Mouse (Mus musculus) bone marrow macrophage, adult 2 months (primary cell): ENCODE measurements around the gene Hexim1. TPM values are rescaled to one million over a fixed set of nuclear protein-coding genes. Genes with fewer than 3 reads are reported as not detected.

Source experiments
- H3K27ac ChIP-seq: 2 replicates; pipeline ENCODE4 v1.5.1; 2012; ENCODE audit warnings: low read depth, low read length; ENCODE audit not compliant: insufficient read depth
- H3K4me1 ChIP-seq: 2 replicates; pipeline ENCODE4 v1.6.1; 2012; ENCODE audit warnings: low read length; ENCODE audit not compliant: control insufficient read depth, insufficient read depth
- H3K4me3 ChIP-seq: 2 replicates; pipeline ENCODE4 v1.5.1; 2012; ENCODE audit warnings: mild to moderate bottlenecking, low read length, moderate library complexity; ENCODE audit not compliant: insufficient read depth
- CTCF ChIP-seq: IDR thresholded peaks from 2 replicates; pipeline ENCODE4 v1.5.1; 2012; ENCODE audit warnings: low read depth, mild to moderate bottlenecking, low read length, moderate library complexity
- POLR2A ChIP-seq: IDR thresholded peaks from 2 replicates; pipeline ENCODE4 v1.6.1; 2012; ENCODE audit warnings: mild to moderate bottlenecking, low read depth, low read length, borderline replicate concordance
- polyA plus RNA-seq: library from polyadenylated mRNA; stranded (reverse); fragments of >200 nt; gene quantifications from 2 replicates; pipeline ENCODE4 v1.2.4, GENCODE M21; 2012; ENCODE audit not compliant: missing spikeins, insufficient read depth, insufficient read length

Gene Hexim1
- polyA plus RNA-seq, 1 experiment, result 43.7 TPM

DNA sequence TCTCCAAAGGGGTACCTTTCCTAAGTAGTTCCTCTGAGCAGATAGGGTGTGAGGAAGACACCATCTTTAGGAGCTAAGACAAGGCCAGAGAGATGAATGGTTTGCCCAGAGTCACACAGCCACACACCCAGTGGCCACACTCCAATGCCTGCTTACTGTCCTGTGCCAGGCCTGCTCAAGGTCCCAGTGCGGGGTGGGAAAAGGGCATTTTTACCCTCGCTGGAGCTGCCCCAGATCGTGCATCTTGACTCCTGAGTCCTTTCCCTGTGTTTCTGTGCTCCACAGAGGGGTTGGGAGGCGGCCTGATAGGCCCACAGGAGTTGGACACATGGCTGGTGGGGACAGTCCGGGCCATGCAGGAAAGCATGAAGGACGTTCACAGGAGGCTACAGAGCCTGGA, 10.2 kb upstream of the Hexim1 start:
- no peak overlapping the region for H3K4me3 ChIP-seq
- H3K27ac ChIP-seq, result no peak overlapping the region
- TF ChIP-seq CTCF (no peak), POLR2A (no peak)
- H3K4me1 ChIP-seq, result peaks cover 7% of the 10 kb centered on the region

DNA sequence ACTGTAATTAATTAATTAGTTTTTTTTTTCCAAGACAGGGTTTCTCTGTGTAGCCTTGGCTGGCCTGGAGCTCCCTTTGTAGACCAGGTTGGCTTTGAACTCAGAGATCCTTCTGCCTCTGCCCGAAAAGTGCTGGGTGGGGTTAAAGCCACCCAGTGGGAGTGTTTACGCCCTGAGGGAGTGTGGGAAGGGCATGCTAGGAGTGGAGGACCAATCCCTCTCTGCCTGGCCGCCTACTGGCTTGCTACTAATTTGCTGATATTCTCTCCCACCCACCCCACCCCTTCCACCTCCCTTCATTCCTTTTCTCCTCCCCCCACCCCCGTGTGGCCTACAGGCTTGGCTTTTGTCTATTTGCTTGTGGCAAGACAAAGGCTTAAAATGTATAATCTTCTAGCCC, 9.6 kb upstream of the Hexim1 start:
- H3K4me1 ChIP-seq, result peaks cover 7% of the 10 kb centered on the region
- H3K4me3 ChIP-seq, result no peak overlapping the region
- TF ChIP-seq CTCF, result no peak
- no peak for TF ChIP-seq POLR2A
- H3K27ac ChIP-seq, result no peak overlapping the region

DNA sequence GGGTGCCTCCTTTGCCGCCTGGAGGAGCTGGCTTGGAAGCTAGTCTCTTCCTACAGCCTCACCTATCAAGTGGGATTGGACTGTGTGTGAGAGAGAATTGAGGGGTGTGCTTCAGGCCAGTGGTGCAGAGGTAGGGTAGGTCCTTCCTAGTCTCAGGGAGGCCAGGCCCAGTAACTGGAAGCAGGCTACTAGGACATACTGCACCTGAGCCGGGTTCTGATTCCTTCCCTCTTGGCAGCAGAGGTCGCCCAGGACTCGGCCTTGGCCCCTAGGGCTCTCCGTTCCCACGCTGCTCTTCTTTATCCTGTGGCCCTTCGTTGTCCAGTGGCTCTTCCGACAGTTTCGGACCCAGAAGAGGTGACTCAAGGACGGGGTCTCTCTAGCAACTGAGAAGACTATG, 4.7 kb upstream of the Hexim1 start:
- TF ChIP-seq POLR2A (no peak), CTCF (no peak)
- H3K27ac ChIP-seq, result no peak overlapping the region
- no peak overlapping the region for H3K4me3 ChIP-seq
- H3K4me1 ChIP-seq, result peaks cover 10% of the 10 kb centered on the region

DNA sequence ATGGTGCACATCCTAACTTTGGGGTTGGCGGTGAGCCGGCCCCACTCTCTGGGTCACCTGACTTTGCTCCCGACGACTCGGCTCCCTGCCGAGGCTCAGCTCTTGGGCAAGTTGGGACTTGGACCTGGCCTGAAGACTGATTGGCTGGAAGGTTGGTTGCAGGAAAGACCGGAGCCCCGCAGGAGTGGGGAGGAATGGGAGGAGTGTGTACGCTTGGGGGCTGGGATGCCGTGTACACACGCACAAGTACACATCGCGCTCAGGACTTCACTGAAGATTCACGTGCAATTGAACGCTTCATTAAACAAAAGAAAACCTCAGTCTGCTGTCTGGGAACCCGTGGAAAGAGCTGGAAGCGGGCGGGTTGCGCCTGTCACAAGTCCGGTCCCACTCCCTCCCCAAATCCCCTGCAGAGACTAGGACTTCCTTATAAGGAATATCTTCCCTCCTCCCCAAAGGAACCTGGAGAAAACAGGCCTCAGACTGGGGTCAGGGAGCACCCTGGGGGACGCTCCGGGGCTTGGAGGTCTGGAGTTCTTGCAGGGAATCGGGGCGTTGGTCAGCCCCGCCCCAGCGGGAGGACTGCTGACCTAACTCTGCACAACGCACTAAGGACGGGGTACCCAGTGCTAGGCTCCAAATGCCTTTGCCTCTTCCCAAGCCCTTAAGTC, 4.0 kb upstream of the Hexim1 start:
- TF ChIP-seq CTCF, result no peak
- TF ChIP-seq POLR2A, result no peak
- Histone ChIP-seq H3K4me3 (no peak overlapping the region), H3K4me1 (peaks cover 10% of the 10 kb centered on the region), H3K27ac (no peak overlapping the region)

DNA sequence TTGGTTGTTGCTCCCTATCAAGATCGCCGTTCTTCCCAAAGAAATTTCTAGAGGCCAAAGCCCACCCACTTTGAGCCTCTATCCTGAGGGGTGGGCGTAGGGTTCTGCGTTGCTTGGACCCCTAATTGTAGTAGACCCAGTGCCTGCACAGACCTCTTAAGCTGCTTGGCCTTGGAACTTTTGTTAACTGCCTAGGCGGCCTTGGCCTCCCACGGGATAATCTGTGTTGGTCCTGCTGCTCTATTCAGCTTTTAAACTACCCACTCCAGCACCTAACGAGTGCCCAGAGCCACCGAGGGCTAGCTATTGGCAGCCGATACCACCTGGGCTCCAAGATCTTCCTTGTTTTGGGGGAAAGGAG, 3.5 kb upstream of the Hexim1 start:
- Histone ChIP-seq H3K4me3 (no peak overlapping the region), H3K27ac (no peak overlapping the region), H3K4me1 (peaks cover 10% of the 10 kb centered on the region)
- TF ChIP-seq CTCF (no peak), POLR2A (no peak)

DNA sequence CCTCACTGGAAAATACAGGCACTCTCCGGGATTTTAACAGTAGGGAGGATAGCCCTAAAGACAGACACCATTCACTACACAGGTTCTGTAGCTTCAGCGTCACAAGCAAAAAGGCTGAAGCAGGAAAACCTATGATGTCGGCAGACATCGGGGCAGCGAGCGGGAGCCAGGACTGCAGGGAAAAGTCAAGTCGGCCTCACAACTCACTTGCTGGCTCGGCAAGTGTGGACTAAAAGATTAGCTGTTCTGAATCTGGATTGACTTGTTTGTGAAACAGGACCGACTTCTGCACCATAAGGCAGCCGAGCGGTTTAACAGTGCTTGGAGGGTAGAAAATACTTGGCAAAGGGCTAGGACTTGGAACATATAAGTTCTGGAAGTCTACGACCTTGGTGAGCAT, 3.0 kb upstream of the Hexim1 start:
- no peak overlapping the region for H3K4me3 ChIP-seq
- no peak overlapping the region for H3K27ac ChIP-seq
- H3K4me1 ChIP-seq, result peaks cover 10% of the 10 kb centered on the region
- TF ChIP-seq POLR2A, result no peak
- no peak for TF ChIP-seq CTCF

DNA sequence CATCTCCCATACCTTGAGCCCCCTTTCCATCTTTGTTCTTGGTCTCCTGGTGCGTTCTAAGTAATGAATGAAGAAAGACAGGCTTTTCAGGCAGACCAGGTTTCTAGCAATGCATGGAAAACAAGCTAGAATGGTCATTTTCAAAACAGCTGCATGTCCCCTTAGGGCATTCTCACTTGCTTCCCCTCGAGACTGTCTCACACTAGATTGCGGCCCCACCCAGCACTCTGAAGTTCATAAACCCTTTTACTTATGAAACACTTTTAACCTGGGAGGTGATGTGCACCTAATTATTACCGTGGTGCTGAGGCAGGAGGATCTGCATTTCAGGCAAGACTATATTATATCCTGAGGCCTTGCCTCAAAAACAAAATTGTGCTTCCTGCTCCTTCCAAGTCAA, 2.3 kb upstream of the Hexim1 start:
- H3K4me3 ChIP-seq, result no peak overlapping the region
- H3K27ac ChIP-seq, result no peak overlapping the region
- H3K4me1 ChIP-seq, result peaks cover 13% of the 10 kb centered on the region
- TF ChIP-seq POLR2A (no peak), CTCF (no peak)

DNA sequence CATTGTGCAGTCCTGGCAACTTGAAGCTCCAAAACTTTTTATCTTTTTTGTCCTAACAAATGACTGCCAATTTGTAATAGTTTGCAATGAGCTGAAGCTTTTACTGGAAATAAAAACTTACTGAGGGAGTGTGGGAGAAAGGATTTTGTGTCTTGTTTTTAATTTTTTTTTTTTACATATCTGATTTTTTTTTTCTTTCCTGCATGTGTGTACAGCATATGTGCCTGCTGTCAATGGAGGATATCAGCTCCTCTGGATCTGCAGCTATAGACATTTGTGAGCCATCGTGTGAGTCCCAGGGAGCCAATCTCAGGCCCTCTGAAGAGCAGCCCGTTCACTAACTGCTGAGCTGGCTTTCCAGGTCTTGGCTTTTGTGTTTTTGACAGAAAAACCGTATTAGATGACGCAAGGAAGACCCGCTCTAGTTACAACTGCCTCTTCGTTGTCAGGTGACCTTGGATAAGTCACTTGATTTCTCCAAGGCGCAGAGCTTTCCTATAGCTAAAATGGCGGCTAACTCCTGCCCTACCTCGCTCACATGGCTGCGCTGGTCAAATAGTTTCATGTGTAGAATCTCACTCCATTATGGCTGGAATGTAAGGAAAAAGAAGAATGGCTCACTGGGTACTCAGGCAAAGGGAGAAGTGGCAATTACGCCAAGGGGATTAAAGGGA, 1.6 kb upstream of the Hexim1 start:
- H3K27ac ChIP-seq, result peak overlapping the region; percentile 96
- H3K4me1 ChIP-seq, result peaks cover 11% of the 10 kb centered on the region
- TF ChIP-seq POLR2A (no peak), CTCF (no peak)

DNA sequence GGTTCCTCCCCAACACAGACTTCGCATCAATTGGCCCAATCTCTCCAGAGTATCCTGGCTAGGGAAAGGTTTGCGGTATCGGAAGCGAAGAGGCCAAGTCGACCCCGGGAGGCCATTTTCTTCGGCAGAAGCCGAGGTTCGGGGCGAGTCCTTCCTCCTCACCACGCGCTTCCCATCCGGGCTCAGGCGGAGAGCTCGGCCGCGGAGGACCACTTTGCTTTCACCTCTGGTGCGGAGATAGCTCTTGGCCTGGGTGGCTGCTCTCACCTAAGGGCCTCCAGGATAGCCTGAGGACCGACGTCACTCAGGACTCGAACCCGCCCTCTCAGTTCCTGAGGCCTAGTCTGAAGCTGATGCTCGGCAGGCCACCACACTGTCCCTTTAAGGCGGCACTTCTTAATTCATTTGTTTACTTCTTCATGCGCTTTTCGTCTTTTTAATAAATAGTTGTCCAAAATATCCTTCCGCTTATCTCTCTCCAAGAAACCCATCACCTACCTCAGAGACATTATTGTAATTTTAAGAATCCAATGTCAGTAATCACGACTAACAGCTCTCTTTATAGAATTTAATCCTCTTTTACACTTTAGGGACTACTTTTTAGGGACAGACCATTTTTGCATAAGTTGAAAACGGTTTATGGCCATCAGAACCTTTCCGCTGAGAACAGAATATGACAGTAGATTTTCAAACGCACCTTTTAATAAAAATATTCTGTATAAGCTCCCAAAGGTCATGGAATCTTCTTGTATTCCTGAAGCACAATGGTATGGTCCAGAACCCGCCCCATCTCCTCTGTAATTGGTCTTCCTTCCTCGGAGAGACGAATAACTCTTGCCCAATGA, 646 bp upstream of the Hexim1 start:
- H3K27ac ChIP-seq, result peak overlapping the region; percentile 96
- peaks cover 11% of the 10 kb centered on the region for H3K4me1 ChIP-seq
- no peak for TF ChIP-seq CTCF
- TF ChIP-seq POLR2A, result no peak; the same call in 1 of the 2 replicates
- H3K4me3 ChIP-seq, result peak overlapping the region; percentile 97

More for the DNA sequence above, 1.6 kb upstream of the Hexim1 start:
- H3K4me3 ChIP-seq, result peak overlapping the region; percentile 97
